Mouse (Mus musculus): ENCODE results near the gene Cacna1d. TPM values are rescaled to one million over a fixed set of nuclear protein-coding genes. Genes with fewer than 3 reads are reported as not detected.
A peak's percentile ranks its signal among the peaks of the same experiment; 100 is the strongest.

Gene Cacna1d
- polyA plus RNA-seq, 1 experiment = 26.2 TPM

DNA sequence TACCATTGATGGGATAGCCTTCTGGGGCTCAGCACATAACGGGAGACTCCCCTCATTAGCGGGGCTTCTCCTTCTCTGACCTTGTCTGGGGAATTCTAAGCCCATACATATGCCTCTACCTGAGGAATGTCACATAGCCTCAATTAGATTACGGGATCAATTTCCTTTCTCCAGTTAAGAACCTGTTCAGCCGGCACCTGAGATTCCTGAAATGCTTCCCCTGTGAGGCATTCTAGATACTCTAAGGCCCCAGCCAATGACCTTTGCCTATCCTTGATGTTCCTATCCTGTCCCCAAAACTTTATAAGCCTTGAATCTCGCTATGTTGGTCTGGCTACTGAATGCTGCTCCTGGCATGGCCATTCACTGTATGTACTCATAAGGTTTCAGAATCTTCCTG is 17.6 kb downstream of the Cacna1d start:
- H3K4me1 ChIP-seq (ENCODE audit: control insufficient read depth, insufficient read depth, low read length) = 0 out of 2 replicates have a peak, but pooled peaks cover 2% of the 10 kb centered on the region
- 59% methylated on average over 5 of the region's 5 CpGs for WGBS
- DNase-seq = no peak

GRCm38 (mm10) chr14:30463312-30463711 is 27.9 kb downstream of the Cacna1d start:
- TF ChIP-seq POLR2A (IDR thresholded peaks at IDR 0.05; ENCODE audit: borderline replicate concordance, extremely low read depth, low read depth, low read length) (no peak), CTCF (IDR thresholded peaks at IDR 0.05; ENCODE audit: insufficient read depth, low read length) (no peak)
- Histone ChIP-seq H3K4me3 (replicated peaks; ENCODE audit: extremely low read depth, low read depth, low read length) (no peak overlapping the region), H3K4me1 (ENCODE audit: control insufficient read depth, insufficient read depth, low read length) (no peaks in the 10 kb centered on the region)
- WGBS = 67% methylated on average over 4 of the region's 4 CpGs
- DNase-seq = no peak

More for the DNA sequence above, 17.6 kb downstream of the Cacna1d start:
- TF ChIP-seq POLR2A (IDR thresholded peaks at IDR 0.05; ENCODE audit: borderline replicate concordance, extremely low read depth, low read depth, low read length) = no peak
- TF ChIP-seq CTCF (IDR thresholded peaks at IDR 0.05; ENCODE audit: insufficient read depth, low read length) = no peak
- no peak overlapping the region for H3K4me3 ChIP-seq (replicated peaks; ENCODE audit: extremely low read depth, low read depth, low read length)

- peak; percentile 56 for DNase-seq
- no peak overlapping the region for H3K4me3 ChIP-seq (replicated peaks; ENCODE audit: extremely low read depth, low read depth, low read length)
- WGBS = 5% methylated on average over 14 of the region's 14 CpGs
- TF ChIP-seq CTCF (IDR thresholded peaks at IDR 0.05; ENCODE audit: insufficient read depth, low read length) (peak; percentile 81), POLR2A (IDR thresholded peaks at IDR 0.05; ENCODE audit: borderline replicate concordance, extremely low read depth, low read depth, low read length) (no peak)
- no peaks in the 10 kb centered on the region for H3K4me1 ChIP-seq (ENCODE audit: control insufficient read depth, insufficient read depth, low read length)
These were observed 31.2 kb downstream of the Cacna1d start for GRCm38 (mm10) chr14:30459891-30460523.

DNA sequence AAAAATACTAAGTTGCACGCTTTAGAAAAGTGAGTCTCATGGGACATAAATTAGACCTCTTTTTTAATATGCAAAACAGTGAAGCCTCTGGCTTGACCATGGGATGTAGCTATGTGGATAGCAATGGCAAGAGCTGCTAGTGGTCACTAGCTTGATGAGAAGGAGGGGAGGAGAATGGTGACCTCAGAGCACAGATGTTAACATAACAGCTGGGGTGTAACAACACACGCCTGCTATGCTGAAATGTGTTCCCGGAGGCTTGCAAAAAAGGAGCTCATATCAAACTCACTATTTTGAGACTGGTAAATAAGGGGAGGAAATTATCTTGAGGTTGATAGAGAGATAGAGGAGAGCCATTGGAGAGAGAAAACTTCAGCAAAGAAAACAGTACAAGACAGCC is 32.4 kb downstream of the Cacna1d start:
- Histone ChIP-seq H3K4me3 (replicated peaks; ENCODE audit: extremely low read depth, low read depth, low read length) (no peak overlapping the region), H3K4me1 (ENCODE audit: control insufficient read depth, insufficient read depth, low read length) (no peaks in the 10 kb centered on the region)
- no peak for TF ChIP-seq POLR2A (IDR thresholded peaks at IDR 0.05; ENCODE audit: borderline replicate concordance, extremely low read depth, low read depth, low read length)
- TF ChIP-seq CTCF (IDR thresholded peaks at IDR 0.05; ENCODE audit: insufficient read depth, low read length) = no peak
- DNase-seq = no peak
- WGBS = 72% methylated on average over 3 of the region's 3 CpGs

GRCm38 (mm10) chr14:30457897-30458296 is 33.4 kb downstream of the Cacna1d start:
- H3K4me3 ChIP-seq (replicated peaks; ENCODE audit: extremely low read depth, low read depth, low read length) = no peak overlapping the region
- no peaks in the 10 kb centered on the region for H3K4me1 ChIP-seq (ENCODE audit: control insufficient read depth, insufficient read depth, low read length)
- TF ChIP-seq CTCF (IDR thresholded peaks at IDR 0.05; ENCODE audit: insufficient read depth, low read length) = no peak
- no peak for TF ChIP-seq POLR2A (IDR thresholded peaks at IDR 0.05; ENCODE audit: borderline replicate concordance, extremely low read depth, low read depth, low read length)
- 30% methylated on average over 2 of the region's 2 CpGs for WGBS
- DNase-seq = no peak

DNA sequence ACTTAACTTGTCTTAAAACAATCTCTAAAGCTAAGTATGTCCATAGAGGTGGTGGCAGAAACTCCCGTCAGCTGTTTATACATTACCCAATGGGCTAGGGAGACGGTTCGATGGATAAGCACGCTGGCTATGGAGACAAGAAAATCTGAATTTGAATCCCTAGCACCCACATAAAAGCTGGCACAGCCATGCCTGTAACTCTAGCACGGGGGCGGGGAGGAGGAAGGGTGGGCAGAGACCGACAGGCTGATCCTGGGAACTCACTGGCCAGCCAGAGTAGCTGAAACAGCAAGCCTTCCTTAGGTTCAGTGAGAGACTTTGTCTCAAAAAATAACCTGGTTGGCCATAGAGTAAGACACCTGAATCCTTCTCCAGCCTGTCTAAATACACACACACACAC is 33.8 kb downstream of the Cacna1d start:
- no peak for TF ChIP-seq CTCF (IDR thresholded peaks at IDR 0.05; ENCODE audit: insufficient read depth, low read length)
- no peak for TF ChIP-seq POLR2A (IDR thresholded peaks at IDR 0.05; ENCODE audit: borderline replicate concordance, extremely low read depth, low read depth, low read length)
- 54% methylated on average over 7 of the region's 7 CpGs for WGBS
- Histone ChIP-seq H3K4me3 (replicated peaks; ENCODE audit: extremely low read depth, low read depth, low read length) (no peak overlapping the region), H3K4me1 (ENCODE audit: control insufficient read depth, insufficient read depth, low read length) (no peaks in the 10 kb centered on the region)
- DNase-seq = no peak

DNA sequence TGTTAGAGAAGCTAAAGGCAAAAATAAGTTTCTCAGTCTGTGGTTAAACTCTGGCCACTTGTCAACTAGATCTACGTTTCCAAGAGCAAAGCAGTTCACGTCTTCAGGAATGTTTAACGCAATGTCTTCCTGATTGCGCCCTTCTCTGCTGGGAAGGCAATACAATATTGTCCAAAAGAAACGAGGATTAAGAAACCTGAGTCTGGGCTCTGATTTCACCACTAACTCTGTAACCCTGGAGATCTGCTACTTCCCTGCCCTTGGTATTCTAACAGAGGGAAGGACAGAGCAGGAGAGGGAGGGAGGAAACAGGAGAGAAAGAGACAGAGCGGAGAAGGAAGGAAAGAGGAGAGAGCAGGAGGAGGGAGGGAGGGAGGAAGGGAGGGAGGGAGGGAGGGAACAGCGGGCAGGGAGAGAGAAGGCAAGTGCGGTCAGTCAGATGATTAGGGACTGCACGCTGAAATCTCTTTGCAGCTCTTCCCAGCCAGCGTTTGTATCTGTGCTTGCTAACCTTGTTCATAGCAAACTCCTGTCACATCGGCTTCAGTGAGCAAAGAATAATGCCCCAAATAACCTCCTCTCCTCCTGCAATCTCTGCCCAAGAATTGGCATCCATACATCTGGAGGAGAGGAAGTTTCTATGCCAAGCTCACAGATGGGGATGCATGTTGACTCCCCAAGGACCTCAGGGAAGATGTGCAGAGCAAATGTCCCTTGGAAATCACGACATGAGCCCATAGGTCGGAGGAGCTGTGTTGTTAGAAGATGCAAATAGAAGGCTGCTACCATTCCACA is 35.3 kb downstream of the Cacna1d start:
- WGBS = 24% methylated on average over 13 of the region's 13 CpGs

GRCm38 (mm10) chr14:30439915-30440314 is 51.3 kb downstream of the Cacna1d start:
- no peak overlapping the region for H3K4me3 ChIP-seq (replicated peaks; ENCODE audit: extremely low read depth, low read depth, low read length)
- no peaks in the 10 kb centered on the region; the same call in 1 of the 2 replicates for H3K4me1 ChIP-seq (ENCODE audit: control insufficient read depth, insufficient read depth, low read length)
- DNase-seq = no peak
- 67% methylated on average over 3 of the region's 3 CpGs for WGBS
- TF ChIP-seq POLR2A (IDR thresholded peaks at IDR 0.05; ENCODE audit: borderline replicate concordance, extremely low read depth, low read depth, low read length) = no peak

More for the DNA sequence above, 35.3 kb downstream of the Cacna1d start:
- Histone ChIP-seq H3K4me1 (ENCODE audit: control insufficient read depth, insufficient read depth, low read length) (no peaks in the 10 kb centered on the region), H3K4me3 (replicated peaks; ENCODE audit: extremely low read depth, low read depth, low read length) (no peak overlapping the region)
- TF ChIP-seq CTCF (IDR thresholded peaks at IDR 0.05; ENCODE audit: insufficient read depth, low read length) (no peak), POLR2A (IDR thresholded peaks at IDR 0.05; ENCODE audit: borderline replicate concordance, extremely low read depth, low read depth, low read length) (no peak)
- no peak for DNase-seq

- Histone ChIP-seq H3K4me3 (replicated peaks; ENCODE audit: extremely low read depth, low read depth, low read length) (no peak overlapping the region), H3K4me1 (ENCODE audit: control insufficient read depth, insufficient read depth, low read length) (no peaks in the 10 kb centered on the region)
- TF ChIP-seq CTCF (IDR thresholded peaks at IDR 0.05; ENCODE audit: insufficient read depth, low read length) (no peak), POLR2A (IDR thresholded peaks at IDR 0.05; ENCODE audit: borderline replicate concordance, extremely low read depth, low read depth, low read length) (no peak)
- DNase-seq = no peak
- 77% methylated on average over 5 of the region's 5 CpGs for WGBS
These were observed 55.9 kb downstream of the Cacna1d start for GRCm38 (mm10) chr14:30435316-30435715.

DNA sequence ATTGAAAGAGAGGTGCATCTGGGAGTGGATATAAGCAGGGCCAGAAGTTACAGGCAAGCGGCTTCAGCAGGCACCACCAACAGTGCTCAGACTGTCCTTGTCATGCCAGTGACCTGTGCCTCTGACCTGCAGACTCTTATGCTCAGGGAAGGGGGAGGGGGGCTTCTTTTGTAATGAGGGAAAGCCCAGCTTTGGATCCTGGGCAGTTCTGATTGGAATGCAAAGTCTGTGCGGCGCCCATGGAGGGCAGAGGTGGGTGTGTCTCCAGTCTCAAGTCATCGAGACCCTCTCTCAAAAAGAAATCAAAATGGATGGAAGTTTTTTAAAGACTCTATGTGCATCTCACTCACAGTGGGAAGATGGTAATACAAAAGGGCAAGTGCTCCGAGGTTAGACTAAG is 60.8 kb downstream of the Cacna1d start:
- Histone ChIP-seq H3K4me3 (replicated peaks; ENCODE audit: extremely low read depth, low read depth, low read length) (no peak overlapping the region), H3K4me1 (ENCODE audit: control insufficient read depth, insufficient read depth, low read length) (no peaks in the 10 kb centered on the region)
- TF ChIP-seq CTCF (IDR thresholded peaks at IDR 0.05; ENCODE audit: insufficient read depth, low read length) (no peak), POLR2A (IDR thresholded peaks at IDR 0.05; ENCODE audit: borderline replicate concordance, extremely low read depth, low read depth, low read length) (no peak)
- 73% methylated on average over 5 of the region's 5 CpGs for WGBS
- DNase-seq = no peak
